In the genomic region with DNA sequence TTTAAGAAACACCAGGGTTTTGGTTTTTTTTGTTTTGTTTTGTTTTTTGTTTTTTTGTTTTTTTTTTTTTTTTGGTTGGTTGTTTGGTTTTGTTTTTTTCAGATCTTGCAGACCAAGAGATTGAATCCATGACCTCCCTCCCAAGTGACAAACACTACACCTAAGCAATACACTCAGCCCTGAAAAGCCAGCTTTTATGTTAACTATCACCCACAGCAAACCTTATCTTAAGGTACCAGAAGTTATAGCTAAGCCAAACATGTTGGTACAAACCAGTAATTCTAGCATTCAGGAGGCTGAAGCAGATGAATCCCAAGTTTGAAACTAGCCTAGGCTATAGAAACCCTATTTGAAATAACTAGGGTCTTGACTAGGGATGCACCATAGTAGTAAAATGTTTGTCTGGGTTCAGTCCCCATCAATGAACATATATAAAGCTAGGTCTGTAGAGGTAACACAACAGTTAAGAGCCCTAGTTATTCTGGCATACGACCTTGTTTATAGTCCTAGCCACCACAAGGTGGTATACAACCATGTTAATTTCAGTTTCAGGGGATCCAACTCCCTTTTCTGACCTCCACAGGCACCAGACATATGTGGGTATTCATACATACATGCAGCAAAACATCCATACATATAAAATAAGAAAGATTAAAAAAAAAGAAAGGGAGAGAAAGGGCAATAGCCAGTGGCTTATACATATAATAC, we compare ENCODE assay signal across 31 mouse cellular contexts. TPM values are rescaled to one million over a fixed set of nuclear protein-coding genes. Genes with fewer than 3 reads are reported as not detected.
DNase-seq lines count a peak whose midpoint lies in the region; ATAC-seq and TF ChIP-seq lines count a peak whose summit lies in the region.
"Had no signal": no experiment of that assay in that cellular context is flagged by ENCODE, and none has a peak within 500 bp of the region (broad histone marks: within the 10 kb centered on the region; RNA-seq: fewer than 3 reads in every experiment).

No protein-coding gene starts in this region.

- peak; percentile 22; the same call in 1 of the 2 replicates for TF ChIP-seq CTCF in liver, postnatal 0 days (IDR thresholded peaks at IDR 0.05; ENCODE audit: low read depth)
- no peak for TF ChIP-seq CTCF in intestine, postnatal 0 days (IDR thresholded peaks at IDR 0.05; ENCODE audit: low read depth)

- H3K36me3 ChIP-seq in liver, embryonic 11.5 days (ENCODE audit: control insufficient read depth, insufficient read depth, low read length) = no peaks in the 10 kb centered on the region; the same call in 1 of the 2 replicates
- 0 out of 2 replicates have a peak, but pooled peaks cover 7% of the 10 kb centered on the region for H3K36me3 ChIP-seq in liver, postnatal 0 days (replicated peaks; ENCODE audit: insufficient read depth, low read length)
- H3K36me3 ChIP-seq in intestine, postnatal 0 days (ENCODE audit: control insufficient read depth, insufficient read depth) = no peaks in the 10 kb centered on the region

- H3K4me1 ChIP-seq in liver, embryonic 11.5 days (replicated peaks; ENCODE audit: control insufficient read depth, insufficient read depth, low read length) = peaks cover 36% of the 10 kb centered on the region
- H3K4me1 ChIP-seq in liver, postnatal 0 days (ENCODE audit: insufficient read depth) = peaks cover 54% of the 10 kb centered on the region
- no peaks in the 10 kb centered on the region for H3K4me1 ChIP-seq in intestine, postnatal 0 days (replicated peaks; ENCODE audit: control insufficient read depth, insufficient read depth, low read length)
- H3K4me1 ChIP-seq: embryonic facial prominence, embryonic 13.5 days; hindbrain, embryonic 13.5 days; midbrain, embryonic 10.5 days; neural tube, embryonic 13.5 days had no signal

- peak overlapping the region; percentile 85 for H3K27ac ChIP-seq in liver, embryonic 11.5 days (ENCODE audit: low read depth, low read length)
- peak overlapping the region; percentile 84 for H3K27ac ChIP-seq in liver, postnatal 0 days (ENCODE audit: low read depth)
- no peak overlapping the region for H3K27ac ChIP-seq in intestine, postnatal 0 days (ENCODE audit: low read depth, low read length)
- H3K27ac ChIP-seq: embryonic facial prominence, embryonic 13.5 days; hindbrain, embryonic 13.5 days; kidney, postnatal 0 days; limb, embryonic 15.5 days; midbrain, embryonic 10.5 days; neural tube, embryonic 13.5 days had no signal

- no peaks in the 10 kb centered on the region for H3K27me3 ChIP-seq in liver, embryonic 11.5 days (replicated peaks; ENCODE audit: control insufficient read depth, insufficient read depth, low read length)
- H3K27me3 ChIP-seq in liver, postnatal 0 days (ENCODE audit: insufficient read depth, low read length) = no peaks in the 10 kb centered on the region
- H3K27me3 ChIP-seq in intestine, postnatal 0 days (replicated peaks; ENCODE audit: control insufficient read depth, insufficient read depth, low read length) = no peaks in the 10 kb centered on the region
- H3K27me3 ChIP-seq: CH12.LX; embryonic facial prominence, embryonic 13.5 days; hindbrain, embryonic 13.5 days; limb, embryonic 15.5 days; neural tube, embryonic 13.5 days had no signal

- no peak for DNase-seq in liver, embryonic 11.5 days (ENCODE audit: low spot score)
- no peak for DNase-seq in liver
- DNase-seq in c-Kit-positive CD71-positive TER-119-negative erythroid progenitor cells, embryonic 14.5 days (ENCODE audit: low read depth) = peak; percentile 65
- no peak for DNase-seq in liver, postnatal 0 days
- no peak for DNase-seq in embryo, embryonic 10 days (ENCODE audit: low spot score)
- no peak for DNase-seq in cerebellum, adult 11-12 months
- DNase-seq: adrenal gland, adult 8-10 months; B cell, adult 2 months; cerebellum, adult 11 months; cerebellum, postnatal 10 days; embryo, embryonic 11 days; forebrain, postnatal 0 days; gastrocnemius, postnatal 36 days; kidney, adult 2 months; layer of hippocampus, adult 9-11 months; lung, postnatal 4 days; retina, postnatal 1 day; right cerebral cortex, postnatal 4 days had no signal

- WGBS in liver, embryonic 11.5 days = 73% methylated on average over 1 of the region's 1 CpGs
- 59% methylated on average over 1 of the region's 1 CpGs for WGBS in liver, postnatal 0 days (ENCODE audit: insufficient replicate concordance)
- WGBS in intestine, postnatal 0 days = 68% methylated on average over 1 of the region's 1 CpGs

- peak; percentile 93 for TF ChIP-seq EP300 in liver, postnatal 0 days (IDR thresholded peaks at IDR 0.05; ENCODE audit: low read depth)

- H3K4me2 ChIP-seq in liver, embryonic 11.5 days = peak overlapping the region; percentile 32
- peak overlapping the region; percentile 52 for H3K4me2 ChIP-seq in liver, postnatal 0 days (ENCODE audit: low read depth, low read length)
- no peak overlapping the region for H3K4me2 ChIP-seq in intestine, postnatal 0 days (replicated peaks; ENCODE audit: low read depth)
- H3K4me2 ChIP-seq: embryonic facial prominence, embryonic 13.5 days; hindbrain, embryonic 13.5 days; limb, embryonic 15.5 days; neural tube, embryonic 13.5 days had no signal

- peak; percentile 91 for ATAC-seq in liver, embryonic 11.5 days (replicated peaks; ENCODE audit: low FRiP score)
- peak; percentile 96 for ATAC-seq in erythroid progenitor cell, adult 5-6 weeks (replicated peaks; ENCODE audit: low FRiP score, poor library complexity, severe bottlenecking)
- peak; percentile 91 for ATAC-seq in liver, postnatal 0 days
- ATAC-seq in intestine, postnatal 0 days = no peak
- ATAC-seq: activated CD4-positive, CD25-positive, alpha-beta regulatory T cell, adult 4 months; forebrain, postnatal 0 days; midbrain, embryonic 16.5 days had no signal

- no peaks in the 10 kb centered on the region for H3K9me3 ChIP-seq in liver, embryonic 11.5 days (ENCODE audit: control insufficient read depth, low read length)
- no peaks in the 10 kb centered on the region for H3K9me3 ChIP-seq in liver, postnatal 0 days (ENCODE audit: low read length)
- H3K9me3 ChIP-seq in intestine, postnatal 0 days (ENCODE audit: control insufficient read depth) = no peaks in the 10 kb centered on the region
- H3K9me3 ChIP-seq: embryonic facial prominence, embryonic 13.5 days; G1E; hindbrain, embryonic 13.5 days; limb, embryonic 15.5 days; midbrain, embryonic 10.5 days; neural tube, embryonic 13.5 days had no signal

- H3K9ac ChIP-seq in liver, embryonic 11.5 days (ENCODE audit: low read depth, low read length) = no peak overlapping the region
- no peak overlapping the region; the same call in 1 of the 2 replicates for H3K9ac ChIP-seq in liver, postnatal 0 days (replicated peaks)
- no peak overlapping the region for H3K9ac ChIP-seq in intestine, postnatal 0 days (ENCODE audit: low read depth, low read length)
- H3K9ac ChIP-seq: embryonic facial prominence, embryonic 13.5 days; forebrain, postnatal 0 days; hindbrain, embryonic 13.5 days; limb, embryonic 15.5 days; neural tube, embryonic 13.5 days had no signal

- no peak overlapping the region for H3K4me3 ChIP-seq in liver, embryonic 11.5 days (ENCODE audit: low read depth, low read length)
- no peak overlapping the region for H3K4me3 ChIP-seq in liver, postnatal 0 days (ENCODE audit: low read depth, low read length)
- no peak overlapping the region for H3K4me3 ChIP-seq in intestine, postnatal 0 days (ENCODE audit: low read depth, low read length)
- H3K4me3 ChIP-seq: embryonic facial prominence, embryonic 13.5 days; hindbrain, embryonic 13.5 days; limb, embryonic 15.5 days; midbrain, embryonic 10.5 days; myocyte; neural tube, embryonic 13.5 days had no signal

RNA-seq across cellular contexts. Expression of gene Gapvd1, which starts 15.2 kb away (rescaled TPM):
- polyA plus RNA-seq in liver, embryonic 11.5 days (2014; fragmentation: Nextera tagmentation; extraction: Ambion mirVana) = 80.3 and 88.3 TPM in 2 replicates
- total RNA-seq in erythroid progenitor cell, adult 5-6 weeks (2015; ENCODE audit: low replicate concordance) = 106 and 118 TPM in 2 replicates
- total RNA-seq in erythroid progenitor cell, adult 5-6 weeks (2017; ENCODE audit: low replicate concordance) = 198 and 392 TPM in 2 replicates
- 37.1 and 39.0 TPM in 2 replicates for polyA plus RNA-seq in liver, postnatal 0 days (2015; fragmentation: Nextera tagmentation; extraction: Ambion mirVana)
- polyA plus RNA-seq in intestine, postnatal 0 days (2015; fragmentation: Nextera tagmentation; extraction: Ambion mirVana) = 31.3 and 34.6 TPM in 2 replicates

RNA-seq across cellular contexts. Expression of gene Hspa5, which starts 31.9 kb away (rescaled TPM):
- polyA plus RNA-seq in liver, embryonic 11.5 days (2014; fragmentation: Nextera tagmentation; extraction: Ambion mirVana) = 964 and 1,028 TPM in 2 replicates
- 168 and 188 TPM in 2 replicates for total RNA-seq in erythroid progenitor cell, adult 5-6 weeks (2015; ENCODE audit: low replicate concordance)
- total RNA-seq in erythroid progenitor cell, adult 5-6 weeks (2017; ENCODE audit: low replicate concordance) = 512 and 550 TPM in 2 replicates
- polyA plus RNA-seq in liver, postnatal 0 days (2015; fragmentation: Nextera tagmentation; extraction: Ambion mirVana) = 384 and 424 TPM in 2 replicates
- polyA plus RNA-seq in intestine, postnatal 0 days (2015; fragmentation: Nextera tagmentation; extraction: Ambion mirVana) = 456 and 457 TPM in 2 replicates

RNA-seq across cellular contexts. Expression of gene Rabepk, which starts 59.9 kb away (rescaled TPM):
- polyA plus RNA-seq in liver, embryonic 11.5 days (2014; fragmentation: Nextera tagmentation; extraction: Ambion mirVana) = 43.5 and 56.5 TPM in 2 replicates
- total RNA-seq in erythroid progenitor cell, adult 5-6 weeks (2015; ENCODE audit: low replicate concordance) = 1.3 and 9.0 TPM in 2 replicates
- total RNA-seq in erythroid progenitor cell, adult 5-6 weeks (2017; ENCODE audit: low replicate concordance) = 1.5 and 4.7 TPM in 2 replicates
- 17.0 and 20.4 TPM in 2 replicates for polyA plus RNA-seq in liver, postnatal 0 days (2015; fragmentation: Nextera tagmentation; extraction: Ambion mirVana)
- polyA plus RNA-seq in intestine, postnatal 0 days (2015; fragmentation: Nextera tagmentation; extraction: Ambion mirVana) = 19.1 and 19.6 TPM in 2 replicates
